Mouse (Mus musculus) C2C12 (cell line): ENCODE measurements at regions not wholly inside any gene's neighbourhood (a gene's known extent, or its start where the extent isn't known, plus 50 kb on each side); places are given as distances from the start of the nearest gene placed in this dataset.
A peak's percentile ranks its signal among the peaks of the same experiment; 100 is the strongest.

Source experiments
- H3K27me3 ChIP-seq: one replicate; pipeline ENCODE4 v1.6.1; 2011; ENCODE audit not compliant: control insufficient read depth, insufficient read depth, insufficient read length
- H3K36me3 ChIP-seq: one replicate; pipeline ENCODE4 v1.6.1; 2011; ENCODE audit not compliant: control insufficient read depth, insufficient read depth
- H3K4me3 ChIP-seq: one replicate; pipeline ENCODE4 v1.5.1; 2011; ENCODE audit warnings: mild to moderate bottlenecking, control low read depth; ENCODE audit not compliant: poor library complexity, insufficient read depth, severe bottlenecking
- H3K79me2 ChIP-seq: one replicate; pipeline ENCODE4 v1.6.1; 2011; ENCODE audit not compliant: control insufficient read depth, insufficient read depth
- H3K79me3 ChIP-seq: one replicate; pipeline ENCODE4 v1.6.1; 2011; ENCODE audit warnings: low read depth, control low read depth
- H3ac ChIP-seq: one replicate; pipeline ENCODE3; 2011; ENCODE audit warnings: low read depth; ENCODE audit not compliant: control insufficient read depth, insufficient read length
- CEBPB ChIP-seq: IDR thresholded peaks from one replicate; pipeline ENCODE4 v1.6.1; 2011; ENCODE audit warnings: low read depth, mild to moderate bottlenecking, control low read depth, moderate library complexity
- CTCF ChIP-seq: IDR thresholded peaks from one replicate; pipeline ENCODE4 v1.5.1; 2011; ENCODE audit not compliant: control insufficient read depth, insufficient read depth, insufficient read length
- FOSL1 ChIP-seq: IDR thresholded peaks from one replicate; pipeline ENCODE4 v1.8.0; 2011; ENCODE audit warnings: mild to moderate bottlenecking, low read length; ENCODE audit not compliant: poor library complexity, insufficient read depth, severe bottlenecking
- MAX ChIP-seq: IDR thresholded peaks from one replicate; pipeline ENCODE4 v1.6.1; 2011; ENCODE audit warnings: mild to moderate bottlenecking, control low read depth
- MYOD1 ChIP-seq: IDR thresholded peaks from one replicate; pipeline ENCODE4 v1.6.1; 2011; ENCODE audit warnings: low read depth; ENCODE audit not compliant: control insufficient read depth, insufficient read length
- MYOG ChIP-seq: IDR thresholded peaks from one replicate; pipeline ENCODE4 v1.6.1; 2011; ENCODE audit not compliant: control insufficient read depth, insufficient read length; ENCODE audit errors: extremely low read depth
- USF1 ChIP-seq: IDR thresholded peaks from one replicate; pipeline ENCODE4 v1.6.1; 2011; ENCODE audit warnings: low read depth, mild to moderate bottlenecking, control low read depth, moderate library complexity

GRCm38 (mm10) chr9:120702836-120703235 is 131.6 kb downstream of the Rpl14 start:
- no peak overlapping the region for H3ac ChIP-seq
- no peaks in the 10 kb centered on the region for H3K79me3 ChIP-seq
- no peak overlapping the region for H3K4me3 ChIP-seq
- no peaks in the 10 kb centered on the region for H3K27me3 ChIP-seq
- H3K36me3 ChIP-seq = no peaks in the 10 kb centered on the region
- TF ChIP-seq USF1 (no peak), MYOG (no peak), MAX (no peak), CTCF (no peak), FOSL1 (no peak), CEBPB (no peak), MYOD1 (no peak)
- no peaks in the 10 kb centered on the region for H3K79me2 ChIP-seq

- TF ChIP-seq FOSL1 = no peak
- TF ChIP-seq MYOD1 = no peak
- no peak for TF ChIP-seq MAX
- no peak for TF ChIP-seq CTCF
- TF ChIP-seq CEBPB = no peak
- no peak for TF ChIP-seq USF1
- TF ChIP-seq MYOG = no peak
- Histone ChIP-seq H3ac (no peak overlapping the region), H3K79me2 (no peaks in the 10 kb centered on the region), H3K79me3 (no peaks in the 10 kb centered on the region), H3K36me3 (no peaks in the 10 kb centered on the region), H3K27me3 (no peaks in the 10 kb centered on the region), H3K4me3 (no peak overlapping the region)
Measured at GRCm38 (mm10) chr9:120703291-120703930, 132.2 kb downstream of the Rpl14 start.

GRCm38 (mm10) chr9:120706562-120707198 is 135.4 kb downstream of the Rpl14 start:
- H3K79me3 ChIP-seq = no peaks in the 10 kb centered on the region
- no peak overlapping the region for H3ac ChIP-seq
- H3K36me3 ChIP-seq = no peaks in the 10 kb centered on the region
- H3K4me3 ChIP-seq = no peak overlapping the region
- H3K79me2 ChIP-seq = no peaks in the 10 kb centered on the region
- TF ChIP-seq USF1 = no peak
- no peaks in the 10 kb centered on the region for H3K27me3 ChIP-seq

DNA sequence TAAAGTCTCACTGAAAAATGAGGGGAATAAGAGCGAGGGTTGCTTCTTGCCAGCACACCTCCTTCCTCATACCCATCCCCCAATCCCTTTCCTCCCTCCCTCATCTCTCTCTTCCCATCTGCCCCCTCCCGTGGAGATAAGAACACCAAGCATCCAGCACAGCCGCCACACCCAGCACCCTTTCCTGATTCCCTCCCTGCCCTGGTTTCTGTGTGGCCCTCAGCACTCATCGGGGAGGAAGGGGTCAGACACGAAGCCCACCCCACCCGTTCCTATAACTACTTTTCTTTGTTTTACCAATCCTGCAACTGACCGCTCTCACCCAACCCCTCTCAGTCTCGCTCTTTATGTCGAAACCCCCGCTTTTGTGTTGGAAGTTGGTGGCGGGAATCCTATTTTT is 137.3 kb downstream of the Rpl14 start:
- Histone ChIP-seq H3ac (no peak overlapping the region), H3K79me2 (no peaks in the 10 kb centered on the region), H3K4me3 (no peak overlapping the region), H3K36me3 (no peaks in the 10 kb centered on the region), H3K27me3 (no peaks in the 10 kb centered on the region), H3K79me3 (no peaks in the 10 kb centered on the region)
- TF ChIP-seq MAX (no peak), USF1 (no peak), FOSL1 (no peak), CTCF (no peak), MYOD1 (no peak), MYOG (no peak), CEBPB (no peak)

- Histone ChIP-seq H3K79me3 (no peaks in the 10 kb centered on the region), H3K36me3 (no peaks in the 10 kb centered on the region), H3K4me3 (no peak overlapping the region), H3K27me3 (no peaks in the 10 kb centered on the region), H3ac (no peak overlapping the region), H3K79me2 (no peaks in the 10 kb centered on the region)
- peak; percentile 75 for TF ChIP-seq USF1
- TF ChIP-seq MYOD1 = no peak
Measured at GRCm38 (mm10) chr9:120709146-120709655, 138.0 kb downstream of the Rpl14 start.

DNA sequence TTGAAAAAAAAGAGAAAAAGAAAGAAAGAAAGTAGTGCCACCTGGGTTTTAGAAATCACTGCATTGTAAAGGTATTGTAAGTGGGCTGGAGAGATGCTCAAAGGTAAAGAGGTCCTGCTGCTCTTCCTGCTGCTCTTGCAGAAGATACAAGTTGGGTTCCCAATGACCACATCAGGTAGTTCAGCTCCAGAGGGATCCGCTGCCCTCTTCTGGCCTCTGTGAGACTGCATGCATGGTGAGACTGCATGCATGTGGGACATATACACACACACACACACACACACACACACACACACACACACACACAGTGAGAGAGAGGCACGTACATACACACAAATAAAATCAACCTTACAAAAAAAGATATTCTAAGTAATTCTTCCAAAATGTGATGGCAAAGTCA is 141.7 kb downstream of the Rpl14 start:
- TF ChIP-seq MYOD1 (no peak), FOSL1 (no peak), USF1 (no peak), MYOG (no peak), MAX (no peak), CTCF (no peak), CEBPB (no peak)

More for the DNA sequence above, 141.7 kb downstream of the Rpl14 start:
- H3K27me3 ChIP-seq = no peaks in the 10 kb centered on the region
- H3K36me3 ChIP-seq = no peaks in the 10 kb centered on the region
- no peak overlapping the region for H3ac ChIP-seq
- H3K79me2 ChIP-seq = no peaks in the 10 kb centered on the region
- H3K4me3 ChIP-seq = no peak overlapping the region
- H3K79me3 ChIP-seq = no peaks in the 10 kb centered on the region
